Mouse (Mus musculus) midbrain, postnatal 0 days (tissue): Measurements from ENCODE around the gene Josd1. TPM values are rescaled to one million over a fixed set of nuclear protein-coding genes. Genes with fewer than 3 reads are reported as not detected.

Experiments
- ATAC-seq: fragments of 200-750 bp; cut with Nextera tagmentation; 2 replicates; pipeline ENCODE4 v1.8.0; 2017; ENCODE audit warnings: moderate number of reproducible peaks, mild to moderate bottlenecking, moderate TSS enrichment, moderate library complexity; ENCODE audit not compliant: low FRiP score
- DNase-seq: peaks from one replicate; pipeline ENCODE4 v3.0.0-alpha.2; 2015; ENCODE audit warnings: low spot score
- H3K27ac ChIP-seq: fragments of 300-500 bp; sonication (generic); 2 replicates; pipeline ENCODE4 v1.5.1; 2014; ENCODE audit warnings: low read depth, mild to moderate bottlenecking, low read length, mixed read lengths
- H3K27me3 ChIP-seq: fragments of 300-500 bp; sonication (generic); 2 replicates; pipeline ENCODE4 v1.6.1; 2014; ENCODE audit warnings: low read length, control low read depth, mixed read lengths; ENCODE audit not compliant: insufficient read depth
- H3K36me3 ChIP-seq: fragments of 300-500 bp; sonication (generic); 2 replicates; pipeline ENCODE4 v1.6.1; 2014; ENCODE audit warnings: low read length, control low read depth, mixed read lengths; ENCODE audit not compliant: insufficient read depth
- H3K4me1 ChIP-seq: fragments of 300-500 bp; sonication (generic); 2 replicates; pipeline ENCODE4 v1.6.1; 2014; ENCODE audit warnings: mild to moderate bottlenecking, control low read depth, antibody characterized with exemption, low read length, mixed read lengths; ENCODE audit not compliant: insufficient read depth
- H3K4me2 ChIP-seq: fragments of 300-500 bp; sonication (generic); 2 replicates; pipeline ENCODE4 v1.6.1; 2014; ENCODE audit warnings: low read depth, mild to moderate bottlenecking, low read length, mixed read lengths; ENCODE audit not compliant: poor library complexity, severe bottlenecking
- H3K4me3 ChIP-seq: fragments of 300-500 bp; sonication (generic); 2 replicates; pipeline ENCODE4 v1.5.1; 2014; ENCODE audit warnings: low read depth, mild to moderate bottlenecking, low read length, moderate library complexity
- H3K9ac ChIP-seq: fragments of 300-500 bp; sonication (generic); replicated peaks from 2 replicates; pipeline ENCODE4 v1.6.1; 2014; ENCODE audit warnings: mild to moderate bottlenecking, low read length, moderate library complexity, mixed read lengths; ENCODE audit not compliant: poor library complexity, severe bottlenecking
- H3K9me3 ChIP-seq: fragments of 300-500 bp; sonication (generic); 2 replicates; pipeline ENCODE4 v1.6.1; 2016; ENCODE audit warnings: low read length, control low read depth
- CTCF ChIP-seq: IDR thresholded peaks from 2 replicates; pipeline ENCODE4 v1.5.1; 2016; ENCODE audit warnings: antibody characterized with exemption, mild to moderate bottlenecking
- WGBS: fragments of 180-500 bp; shearing (Covaris S2); extraction: QIAGEN DNeasy Blood & Tissue Kit; methylation state at CpG from one replicate; pipeline ENCODE4 v1.1.7; 2014; 5-methylcytosine and 5-hydroxymethylcytosine counted together
- polyA plus RNA-seq: library from polyadenylated mRNA; unstranded; fragments of >200 nt; fragmentation: Nextera tagmentation; extraction: Ambion mirVana; gene quantifications from 2 replicates; pipeline ENCODE4 v1.2.1, GENCODE M21; 2015
- total RNA-seq: library from RNA; depleted of rRNA; stranded (reverse); fragments of >200 nt; gene quantifications from 2 replicates; pipeline ENCODE4 v1.2.3, GENCODE M21; 2014; rRNA removed

Josd1 gene
- total and polyA plus RNA-seq, 2 experiments from 2014 or later: 17.7 to 58.7 TPM

GRCm38 (mm10) chr15:79648130-79648529, 39.6 kb downstream of the Josd1 start:
- Histone ChIP-seq H3K9me3 (no peaks in the 10 kb centered on the region), H3K4me1 (no peaks in the 10 kb centered on the region), H3K27ac (no peak overlapping the region), H3K4me2 (no peak overlapping the region), H3K4me3 (no peak overlapping the region), H3K9ac (no peak overlapping the region), H3K36me3 (peaks cover 28% of the 10 kb centered on the region), H3K27me3 (no peaks in the 10 kb centered on the region)
- no peak for DNase-seq
- no peak for ATAC-seq
- TF ChIP-seq CTCF: no peak
- 83% methylated on average over 11 of the region's 12 CpGs for WGBS

GRCm38 (mm10) chr15:79645483-79645882, 42.2 kb downstream of the Josd1 start:
- Histone ChIP-seq H3K9me3 (no peaks in the 10 kb centered on the region), H3K36me3 (peaks cover 43% of the 10 kb centered on the region), H3K4me1 (no peaks in the 10 kb centered on the region), H3K9ac (no peak overlapping the region), H3K4me2 (no peak overlapping the region), H3K4me3 (no peak overlapping the region), H3K27ac (no peak overlapping the region), H3K27me3 (no peaks in the 10 kb centered on the region)
- WGBS: 82% methylated on average over 2 of the region's 2 CpGs
- DNase-seq (no peak), ATAC-seq (no peak)
- no peak for TF ChIP-seq CTCF

GRCm38 (mm10) chr15:79641135-79641817, 46.4 kb downstream of the Josd1 start:
- no peak overlapping the region for H3K4me3 ChIP-seq
- no peak for TF ChIP-seq CTCF
- WGBS: 80% methylated on average over 11 of the region's 12 CpGs

GRCm38 (mm10) chr15:79630471-79630870, 57.2 kb downstream of the Josd1 start:
- H3K36me3 ChIP-seq: peaks cover 58% of the 10 kb centered on the region
- ATAC-seq: no peak
- no peak overlapping the region for H3K27ac ChIP-seq
- no peaks in the 10 kb centered on the region for H3K9me3 ChIP-seq
- H3K9ac ChIP-seq: no peak overlapping the region
- no peak for TF ChIP-seq CTCF
- H3K4me3 ChIP-seq: no peak overlapping the region
- no peaks in the 10 kb centered on the region for H3K4me1 ChIP-seq
- H3K27me3 ChIP-seq: no peaks in the 10 kb centered on the region
- no peak overlapping the region for H3K4me2 ChIP-seq
- DNase-seq: no peak
- 95% methylated on average over 2 of the region's 2 CpGs for WGBS

More at GRCm38 (mm10) chr15:79641135-79641817, 46.4 kb downstream of the Josd1 start:
- no peak overlapping the region for H3K9ac ChIP-seq
- H3K27me3 ChIP-seq: no peaks in the 10 kb centered on the region
- no peak for DNase-seq
- H3K9me3 ChIP-seq: no peaks in the 10 kb centered on the region
- no peak overlapping the region for H3K27ac ChIP-seq
- no peaks in the 10 kb centered on the region for H3K4me1 ChIP-seq
- no peak for ATAC-seq
- H3K4me2 ChIP-seq: no peak overlapping the region
- peaks cover 44% of the 10 kb centered on the region for H3K36me3 ChIP-seq

Other genes starting within 250 kb of the Josd1 start
- gene Csnk1e, start 232.4 kb downstream of the Josd1 start, total RNA-seq: 378 and 384 TPM in 2 replicates
- 153 and 195 TPM in 2 replicates for gene Csnk1e, start 232.4 kb downstream of the Josd1 start, polyA plus RNA-seq
- 1.7 and 2.2 TPM in 2 replicates for gene Kcnj4, start 182.7 kb downstream of the Josd1 start, total RNA-seq
- gene Kcnj4, start 182.7 kb downstream of the Josd1 start, polyA plus RNA-seq: 0.11 and 0.15 TPM in 2 replicates
- 6.0 and 7.3 TPM in 2 replicates for gene Kdelr3, start 171.5 kb downstream of the Josd1 start, total RNA-seq
- 5.8 and 7.7 TPM in 2 replicates for gene Kdelr3, start 171.5 kb downstream of the Josd1 start, polyA plus RNA-seq
- gene Ddx17, start 141.2 kb downstream of the Josd1 start, total RNA-seq: 302 and 436 TPM in 2 replicates
- 30.0 and 35.1 TPM in 2 replicates for gene Ddx17, start 141.2 kb downstream of the Josd1 start, polyA plus RNA-seq
- 0.90 and 1.1 TPM in 2 replicates for gene Dmc1, start 82.8 kb downstream of the Josd1 start, total RNA-seq
- gene Dmc1, start 82.8 kb downstream of the Josd1 start, polyA plus RNA-seq: 0.93 and 1.1 TPM in 2 replicates
- 12.1 and 18.1 TPM in 2 replicates for gene Fam227a, start 29.0 kb downstream of the Josd1 start, total RNA-seq
- gene Fam227a, start 29.0 kb downstream of the Josd1 start, polyA plus RNA-seq: 2.2 and 2.8 TPM in 2 replicates
- gene Cby1, start 28.7 kb downstream of the Josd1 start, total RNA-seq: 56.9 and 72.5 TPM in 2 replicates
- 99.2 and 101 TPM in 2 replicates for gene Cby1, start 28.7 kb downstream of the Josd1 start, polyA plus RNA-seq
- 161 and 180 TPM in 2 replicates for gene Tomm22, start 17.1 kb downstream of the Josd1 start, total RNA-seq
- gene Tomm22, start 17.1 kb downstream of the Josd1 start, polyA plus RNA-seq: 229 and 230 TPM in 2 replicates
- 76.1 and 99.3 TPM in 2 replicates for gene Gtpbp1, start 2.9 kb upstream of the Josd1 start, total RNA-seq
- 40.0 and 41.6 TPM in 2 replicates for gene Gtpbp1, start 2.9 kb upstream of the Josd1 start, polyA plus RNA-seq
- 32.3 and 33.7 TPM in 2 replicates for gene Sun2, start 54.6 kb upstream of the Josd1 start, total RNA-seq
- 2.8 and 3.1 TPM in 2 replicates for gene Sun2, start 54.6 kb upstream of the Josd1 start, polyA plus RNA-seq
- gene Dnal4, start 89.9 kb upstream of the Josd1 start, total RNA-seq: 40.8 and 44.0 TPM in 2 replicates
- 55.9 and 59.7 TPM in 2 replicates for gene Dnal4, start 89.9 kb upstream of the Josd1 start, polyA plus RNA-seq
- gene Nptxr, start 116.8 kb upstream of the Josd1 start, total RNA-seq: 254 and 288 TPM in 2 replicates
- gene Nptxr, start 116.8 kb upstream of the Josd1 start, polyA plus RNA-seq: 84.2 and 97.8 TPM in 2 replicates
- gene Npcd, start 146.3 kb upstream of the Josd1 start, total RNA-seq: 8.2 and 12.1 TPM in 2 replicates
- gene Npcd, start 146.3 kb upstream of the Josd1 start, polyA plus RNA-seq: 3.2 and 4.6 TPM in 2 replicates
- 109 and 118 TPM in 2 replicates for gene Cbx6, start 146.8 kb upstream of the Josd1 start, total RNA-seq
- 65.0 and 70.6 TPM in 2 replicates for gene Cbx6, start 146.8 kb upstream of the Josd1 start, polyA plus RNA-seq
- 3.4 and 5.4 TPM in 2 replicates for gene Apobec3, start 203.7 kb upstream of the Josd1 start, total RNA-seq
- gene Apobec3, start 203.7 kb upstream of the Josd1 start, polyA plus RNA-seq: 3.3 and 3.4 TPM in 2 replicates